Mouse (Mus musculus): Measurements from ENCODE around the gene Gm10277.
"Not testable (repeated sequence)": the region's sequence is repeated elsewhere in the genome, so short reads cannot be mapped to it uniquely, and the experiment has no call there.

- not testable (repeated sequence) for TF ChIP-seq CTCF (IDR thresholded peaks at IDR 0.05; ENCODE audit: control insufficient read depth, insufficient read depth, insufficient read length); USF1 (IDR thresholded peaks at IDR 0.05; ENCODE audit: low read depth)
Measured at GRCm38 (mm10) chr11:77747103-77747502, 40.4 kb downstream of the Gm10277 start.
